Mouse (Mus musculus): Measurements from ENCODE around the gene Paxx. TPM values are rescaled to one million over a fixed set of nuclear protein-coding genes. Genes with fewer than 3 reads are reported as not detected.

Gene Paxx
- polyA plus RNA-seq, 1 experiment from 2014 or later: 37.9 TPM

DNA sequence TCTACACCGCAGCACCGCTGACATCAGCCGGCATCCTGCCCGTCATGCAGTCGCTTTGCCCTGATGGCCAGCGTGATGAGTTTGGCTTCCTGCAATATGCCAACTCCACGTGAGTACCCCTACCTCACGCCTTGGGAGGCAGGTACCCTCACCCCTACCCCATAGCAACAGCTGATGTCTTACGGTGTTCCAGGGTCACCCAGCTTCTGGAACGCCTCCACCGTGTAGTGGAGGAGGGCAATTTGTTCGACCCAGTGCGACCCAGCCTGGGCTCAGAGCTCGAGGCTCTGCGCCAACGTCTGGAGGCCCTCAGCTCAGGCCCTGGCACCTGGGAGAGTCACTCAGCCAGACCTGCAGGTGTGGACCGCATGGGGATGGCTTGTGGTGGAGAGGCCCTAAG is 27.8 kb downstream of the Paxx start:
- Histone ChIP-seq H3K4me2 (ENCODE audit: low read depth, low read length) (no peak overlapping the region), H3K4me1 (replicated peaks; ENCODE audit: control insufficient read depth, insufficient read depth, low read length) (peaks cover 10% of the 10 kb centered on the region), H3K4me3 (ENCODE audit: low read length) (no peak overlapping the region), H3K9me3 (ENCODE audit: control insufficient read depth, low read length) (no peaks in the 10 kb centered on the region), H3K9ac (ENCODE audit: low read length) (no peak overlapping the region), H3K36me3 (ENCODE audit: control insufficient read depth, insufficient read depth, low read length) (no peaks in the 10 kb centered on the region), H3K27me3 (ENCODE audit: control insufficient read depth, insufficient read depth, low read depth, low read length) (peaks cover 11% of the 10 kb centered on the region), H3K27ac (ENCODE audit: low read length) (no peak overlapping the region)
- ATAC-seq (ENCODE audit: low read depth): no peak
- WGBS: 75% methylated on average over 17 of the region's 17 CpGs

- Histone ChIP-seq H3K36me3 (ENCODE audit: control insufficient read depth, insufficient read depth, low read length) (no peaks in the 10 kb centered on the region), H3K4me3 (ENCODE audit: low read length) (no peak overlapping the region), H3K27me3 (ENCODE audit: control insufficient read depth, insufficient read depth, low read depth, low read length) (peaks cover 11% of the 10 kb centered on the region), H3K9me3 (ENCODE audit: control insufficient read depth, low read length) (no peaks in the 10 kb centered on the region), H3K4me1 (replicated peaks; ENCODE audit: control insufficient read depth, insufficient read depth, low read length) (peaks cover 10% of the 10 kb centered on the region), H3K9ac (ENCODE audit: low read length) (no peak overlapping the region), H3K4me2 (ENCODE audit: low read depth, low read length) (no peak overlapping the region), H3K27ac (ENCODE audit: low read length) (no peak overlapping the region)
- WGBS: 63% methylated on average over 11 of the region's 11 CpGs
- ATAC-seq (ENCODE audit: low read depth): no peak
Measured at GRCm38 (mm10) chr2:25432326-25433098, 28.4 kb downstream of the Paxx start.

GRCm38 (mm10) chr2:25431308-25431855 is 29.5 kb downstream of the Paxx start:
- Histone ChIP-seq H3K9me3 (ENCODE audit: control insufficient read depth, low read length) (no peaks in the 10 kb centered on the region), H3K4me2 (ENCODE audit: low read depth, low read length) (no peak overlapping the region)

DNA sequence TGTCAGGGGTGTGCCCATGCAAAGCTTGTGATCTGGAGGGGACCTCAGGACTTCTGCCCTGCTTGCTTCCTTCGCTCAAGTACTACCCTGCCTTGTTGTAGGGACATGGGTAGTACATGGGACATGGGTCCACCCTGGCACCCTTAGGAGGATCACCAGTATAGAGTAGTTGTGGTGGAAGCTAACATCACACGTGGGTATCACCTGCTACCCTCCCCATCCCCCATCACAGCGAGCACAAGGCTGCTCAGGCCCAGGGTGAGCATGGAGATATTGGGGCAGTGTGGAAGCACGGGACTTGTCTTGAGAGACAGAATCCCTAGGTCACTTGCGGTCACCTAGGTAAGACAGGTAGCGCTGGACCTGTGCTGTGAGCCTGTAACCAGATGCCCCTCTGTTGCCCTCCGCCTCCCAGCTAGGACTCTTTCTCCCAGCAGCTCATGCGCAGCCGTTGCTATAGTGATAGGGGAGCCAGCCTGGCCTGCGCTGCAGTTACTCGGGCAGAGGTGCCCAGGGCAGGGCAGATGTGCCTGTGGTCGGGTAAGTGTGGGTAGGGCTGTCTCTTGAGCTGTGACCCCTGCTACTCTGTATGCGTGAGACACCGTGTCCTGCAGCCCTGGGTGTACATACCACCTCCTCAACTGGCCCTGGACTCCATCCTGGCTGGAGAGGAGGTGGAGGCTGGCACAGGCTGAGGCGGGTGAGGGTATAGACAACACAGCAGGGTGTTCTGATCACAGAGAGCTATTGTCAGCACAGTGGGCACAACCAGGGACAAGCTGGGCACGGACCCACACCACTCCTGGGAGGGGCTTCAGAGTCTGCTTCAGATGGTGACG is 30.3 kb downstream of the Paxx start:
- peaks cover 10% of the 10 kb centered on the region for H3K4me1 ChIP-seq (replicated peaks; ENCODE audit: control insufficient read depth, insufficient read depth, low read length)
- no peak overlapping the region for H3K4me3 ChIP-seq (ENCODE audit: low read length)
- no peak overlapping the region for H3K27ac ChIP-seq (ENCODE audit: low read length)
- peaks cover 20% of the 10 kb centered on the region for H3K27me3 ChIP-seq (ENCODE audit: control insufficient read depth, insufficient read depth, low read depth, low read length)
- no peak overlapping the region for H3K9ac ChIP-seq (ENCODE audit: low read length)
- no peaks in the 10 kb centered on the region for H3K9me3 ChIP-seq (ENCODE audit: control insufficient read depth, low read length)
- no peaks in the 10 kb centered on the region for H3K36me3 ChIP-seq (ENCODE audit: control insufficient read depth, insufficient read depth, low read length)
- H3K4me2 ChIP-seq (ENCODE audit: low read depth, low read length): no peak overlapping the region
- WGBS: 58% methylated on average over 17 of the region's 17 CpGs
- ATAC-seq (ENCODE audit: low read depth): no peak

More at GRCm38 (mm10) chr2:25431308-25431855, 29.5 kb downstream of the Paxx start:
- ATAC-seq (ENCODE audit: low read depth): no peak
- Histone ChIP-seq H3K9ac (ENCODE audit: low read length) (no peak overlapping the region), H3K27me3 (ENCODE audit: control insufficient read depth, insufficient read depth, low read depth, low read length) (peaks cover 13% of the 10 kb centered on the region), H3K27ac (ENCODE audit: low read length) (no peak overlapping the region), H3K4me1 (replicated peaks; ENCODE audit: control insufficient read depth, insufficient read depth, low read length) (peaks cover 10% of the 10 kb centered on the region), H3K36me3 (ENCODE audit: control insufficient read depth, insufficient read depth, low read length) (no peaks in the 10 kb centered on the region), H3K4me3 (ENCODE audit: low read length) (no peak overlapping the region)
- WGBS: 75% methylated on average over 6 of the region's 6 CpGs

DNA sequence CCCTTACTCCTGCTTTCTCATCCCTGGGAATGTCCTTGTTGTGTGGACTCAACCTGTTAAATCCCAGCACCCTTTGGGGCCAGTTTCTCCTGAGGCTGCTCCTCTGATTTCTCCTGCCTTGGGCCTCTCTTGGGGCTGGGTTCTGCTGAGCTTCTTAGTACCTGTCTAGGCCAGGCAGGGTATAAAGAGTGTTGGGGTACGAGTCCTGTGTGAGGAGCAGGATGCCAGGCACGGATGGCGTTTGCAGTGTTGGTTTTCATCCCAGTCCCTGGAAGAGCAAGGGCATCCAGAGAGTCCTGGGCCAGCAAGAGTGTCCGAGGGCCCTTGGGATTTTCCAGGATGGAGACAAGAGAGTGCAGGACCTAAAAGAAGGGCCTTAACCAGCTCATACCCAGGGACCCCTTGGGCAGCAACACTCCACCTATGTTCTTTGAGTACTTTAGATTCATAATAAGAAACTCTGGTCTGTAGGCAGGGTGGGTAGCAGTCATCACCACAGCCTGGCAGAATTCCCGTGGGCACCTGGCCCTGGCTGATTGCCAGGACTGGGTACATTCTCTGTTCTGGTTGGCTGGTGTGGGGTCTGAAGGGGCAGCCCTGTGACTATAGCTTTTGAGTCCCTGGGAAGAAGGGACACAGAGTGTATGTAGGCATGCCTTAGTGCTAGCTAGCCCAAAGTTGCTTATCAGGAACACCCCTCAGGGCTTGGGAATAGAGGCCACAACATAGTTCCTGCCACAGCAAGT is 31.3 kb downstream of the Paxx start:
- peak overlapping the region; percentile 72 for H3K4me3 ChIP-seq (ENCODE audit: low read length)

GRCm38 (mm10) chr2:25428442-25429236 is 32.3 kb downstream of the Paxx start, which contains the start of gene Abca2:
Abca2 (plus strand) TSS chr2:25428703.
- H3K9me3 ChIP-seq (ENCODE audit: control insufficient read depth, low read length): no peaks in the 10 kb centered on the region
- no peaks in the 10 kb centered on the region for H3K36me3 ChIP-seq (ENCODE audit: control insufficient read depth, insufficient read depth, low read length)
- peak within 1 kb of the TSS; percentile 97 for H3K4me2 ChIP-seq (ENCODE audit: low read depth, low read length)
- WGBS: 0% methylated on average over 54 of the region's 89 CpGs
- peak; percentile 93 for ATAC-seq (ENCODE audit: low read depth)
- H3K9ac ChIP-seq (ENCODE audit: low read length): peak within 1 kb of the TSS; percentile 76
- H3K4me3 ChIP-seq (ENCODE audit: low read length): peak within 1 kb of the TSS; percentile 72
- no peak within 1 kb of the TSS for H3K27ac ChIP-seq (ENCODE audit: low read length)
- peaks cover 10% of the 10 kb centered on the region for H3K4me1 ChIP-seq (replicated peaks; ENCODE audit: control insufficient read depth, insufficient read depth, low read length)
- H3K27me3 ChIP-seq (ENCODE audit: control insufficient read depth, insufficient read depth, low read depth, low read length): peaks cover 36% of the 10 kb centered on the region

More for the DNA sequence above, 31.3 kb downstream of the Paxx start:
- Histone ChIP-seq H3K9ac (ENCODE audit: low read length) (peak overlapping the region; percentile 76), H3K36me3 (ENCODE audit: control insufficient read depth, insufficient read depth, low read length) (no peaks in the 10 kb centered on the region), H3K27ac (ENCODE audit: low read length) (no peak overlapping the region), H3K9me3 (ENCODE audit: control insufficient read depth, low read length) (no peaks in the 10 kb centered on the region), H3K4me1 (replicated peaks; ENCODE audit: control insufficient read depth, insufficient read depth, low read length) (peaks cover 10% of the 10 kb centered on the region), H3K27me3 (ENCODE audit: control insufficient read depth, insufficient read depth, low read depth, low read length) (peaks cover 30% of the 10 kb centered on the region), H3K4me2 (ENCODE audit: low read depth, low read length) (peak overlapping the region; percentile 97)
- no peak for ATAC-seq (ENCODE audit: low read depth)
- 53% methylated on average over 5 of the region's 5 CpGs for WGBS

DNA sequence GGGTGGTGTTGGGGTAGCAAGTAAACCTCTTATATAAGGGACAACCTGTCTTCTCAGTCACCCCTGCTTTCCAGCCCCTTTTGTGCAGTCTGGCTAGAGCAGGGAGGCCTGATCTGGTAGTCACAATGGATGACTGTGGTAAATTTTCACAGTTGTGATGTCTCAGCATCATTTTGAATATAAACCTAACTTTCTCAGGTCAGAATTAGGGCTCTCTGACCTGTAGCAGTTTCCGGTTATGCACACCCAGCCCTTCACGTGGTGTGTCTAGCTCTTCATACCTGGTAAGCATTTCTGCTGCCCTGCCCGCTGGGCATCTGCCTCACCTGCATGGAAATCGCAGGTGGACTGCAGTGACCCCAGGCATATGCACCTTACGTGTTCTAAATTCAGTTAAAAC is 33.6 kb downstream of the Paxx start:
- H3K9me3 ChIP-seq (ENCODE audit: control insufficient read depth, low read length): no peaks in the 10 kb centered on the region
- H3K36me3 ChIP-seq (ENCODE audit: control insufficient read depth, insufficient read depth, low read length): no peaks in the 10 kb centered on the region
- ATAC-seq (ENCODE audit: low read depth): no peak
- peaks cover 10% of the 10 kb centered on the region for H3K4me1 ChIP-seq (replicated peaks; ENCODE audit: control insufficient read depth, insufficient read depth, low read length)
- no peak overlapping the region for H3K9ac ChIP-seq (ENCODE audit: low read length)
- 80% methylated on average over 5 of the region's 5 CpGs for WGBS
- no peak overlapping the region for H3K4me2 ChIP-seq (ENCODE audit: low read depth, low read length)
- H3K27ac ChIP-seq (ENCODE audit: low read length): no peak overlapping the region
- H3K27me3 ChIP-seq (ENCODE audit: control insufficient read depth, insufficient read depth, low read depth, low read length): peaks cover 36% of the 10 kb centered on the region
- H3K4me3 ChIP-seq (ENCODE audit: low read length): no peak overlapping the region

GRCm38 (mm10) chr2:25426721-25427191 is 34.1 kb downstream of the Paxx start:
- Histone ChIP-seq H3K9me3 (ENCODE audit: control insufficient read depth, low read length) (no peaks in the 10 kb centered on the region), H3K4me2 (ENCODE audit: low read depth, low read length) (no peak overlapping the region), H3K27me3 (ENCODE audit: control insufficient read depth, insufficient read depth, low read depth, low read length) (peaks cover 36% of the 10 kb centered on the region), H3K4me1 (replicated peaks; ENCODE audit: control insufficient read depth, insufficient read depth, low read length) (peaks cover 10% of the 10 kb centered on the region), H3K36me3 (ENCODE audit: control insufficient read depth, insufficient read depth, low read length) (no peaks in the 10 kb centered on the region), H3K9ac (ENCODE audit: low read length) (no peak overlapping the region), H3K4me3 (ENCODE audit: low read length) (no peak overlapping the region), H3K27ac (ENCODE audit: low read length) (no peak overlapping the region)
- no peak for ATAC-seq (ENCODE audit: low read depth)
- 27% methylated on average over 5 of the region's 5 CpGs for WGBS
